In genomic region chr14:55469041-55469440, GRCm38 (mm10) we compare ENCODE assay signal across 23 mouse cellular contexts. TPM values are rescaled to one million over a fixed set of nuclear protein-coding genes. Genes with fewer than 3 reads are reported as not detected.
DNase-seq lines count a peak whose midpoint lies in the region; ATAC-seq and TF ChIP-seq lines count a peak whose summit lies in the region.
"Had no signal": no experiment of that assay in that cellular context is flagged by ENCODE, and none has a peak within 500 bp of the region (broad histone marks: within the 10 kb centered on the region; RNA-seq: fewer than 3 reads in every experiment).

No protein-coding gene starts in this region.

- DNase-seq in heart, postnatal 0 days (ENCODE audit: low spot score) = no peak
- DNase-seq in kidney, adult 11 months = peak; percentile 86
- DNase-seq in kidney, postnatal 10 days = peak; percentile 63
- peak; percentile 33 for DNase-seq in stomach, postnatal 0 days (ENCODE audit: low spot score)
- no peak for DNase-seq in hindbrain, embryonic 11.5 days (ENCODE audit: low spot score)
- DNase-seq in urinary bladder, postnatal 4 days (ENCODE audit: low spot score in 2 of 2) = no peak
- DNase-seq: adrenal gland, adult 2 months; B cell, adult 2 months; cerebellum, adult 18-20 months; right cerebral cortex, adult 18-20 months; spleen, adult 18-20 months; thymus, postnatal 25 days had no signal

- no peak overlapping the region for H3K9ac ChIP-seq in heart, postnatal 0 days (replicated peaks; ENCODE audit: low read depth, low read length)
- H3K9ac ChIP-seq in heart, embryonic 11.5 days (ENCODE audit: low read depth, low read length) = no peak overlapping the region
- H3K9ac ChIP-seq in stomach, postnatal 0 days (ENCODE audit: low read length) = no peak overlapping the region
- no peak overlapping the region for H3K9ac ChIP-seq in hindbrain, embryonic 11.5 days (ENCODE audit: low read depth, low read length)
- H3K9ac ChIP-seq: embryonic facial prominence, embryonic 15.5 days; forebrain, embryonic 12.5 days; hindbrain, embryonic 14.5 days; limb, embryonic 12.5 days had no signal

- no peak overlapping the region for H3K4me2 ChIP-seq in heart, postnatal 0 days (ENCODE audit: low read depth, low read length)
- no peak overlapping the region for H3K4me2 ChIP-seq in heart, embryonic 11.5 days
- H3K4me2 ChIP-seq in stomach, postnatal 0 days (replicated peaks; ENCODE audit: low read depth) = no peak overlapping the region
- no peak overlapping the region for H3K4me2 ChIP-seq in hindbrain, embryonic 11.5 days (replicated peaks; ENCODE audit: low read depth, low read length)
- H3K4me2 ChIP-seq: embryonic facial prominence, embryonic 15.5 days; forebrain, embryonic 12.5 days; hindbrain, embryonic 14.5 days; limb, embryonic 12.5 days had no signal

- no peaks in the 10 kb centered on the region for H3K9me3 ChIP-seq in heart, postnatal 0 days (replicated peaks; ENCODE audit: control insufficient read depth, low read length)
- H3K9me3 ChIP-seq in heart, embryonic 11.5 days (replicated peaks; ENCODE audit: control insufficient read depth, low read length) = no peaks in the 10 kb centered on the region
- no peaks in the 10 kb centered on the region for H3K9me3 ChIP-seq in stomach, postnatal 0 days (ENCODE audit: control insufficient read depth, low read length)
- H3K9me3 ChIP-seq in hindbrain, embryonic 11.5 days (ENCODE audit: control insufficient read depth, low read length) = no peaks in the 10 kb centered on the region
- H3K9me3 ChIP-seq: embryonic facial prominence, embryonic 15.5 days; forebrain, embryonic 12.5 days; limb, embryonic 12.5 days had no signal

- TF ChIP-seq CTCF in heart, postnatal 0 days (IDR thresholded peaks at IDR 0.05; ENCODE audit: low read depth) = no peak
- no peak for TF ChIP-seq CTCF in stomach, postnatal 0 days (IDR thresholded peaks at IDR 0.05; ENCODE audit: low read depth)

- H3K27me3 ChIP-seq in heart, postnatal 0 days (ENCODE audit: control insufficient read depth, insufficient read depth, low read length) = no peaks in the 10 kb centered on the region
- 0 out of 2 replicates have a peak, but pooled peaks cover 2% of the 10 kb centered on the region for H3K27me3 ChIP-seq in heart, embryonic 11.5 days (ENCODE audit: control insufficient read depth, insufficient read depth, low read length)
- H3K27me3 ChIP-seq in stomach, postnatal 0 days (ENCODE audit: control insufficient read depth, insufficient read depth, low read length) = no peaks in the 10 kb centered on the region
- no peaks in the 10 kb centered on the region for H3K27me3 ChIP-seq in hindbrain, embryonic 11.5 days (ENCODE audit: control insufficient read depth, insufficient read depth, low read length)
- H3K27me3 ChIP-seq: embryonic facial prominence, embryonic 15.5 days had no signal

- no peak for ATAC-seq in heart, postnatal 0 days (ENCODE audit: insufficient read depth, low read depth)
- no peak for ATAC-seq in heart, embryonic 11.5 days (replicated peaks; ENCODE audit: insufficient number of reproducible peaks, low FRiP score, low TSS enrichment)
- ATAC-seq in stomach, postnatal 0 days (ENCODE audit: low FRiP score, low TSS enrichment) = peak; percentile 81
- ATAC-seq in hindbrain, embryonic 11.5 days (ENCODE audit: low FRiP score) = no peak

- no peak for TF ChIP-seq EP300 in heart, postnatal 0 days (IDR thresholded peaks at IDR 0.05; ENCODE audit: low read depth)
- no peak for TF ChIP-seq EP300 in stomach, postnatal 0 days (optimal IDR thresholded peaks at IDR 0.05)

- no peak overlapping the region for H3K4me3 ChIP-seq in heart, postnatal 0 days (ENCODE audit: low read depth, low read length)
- H3K4me3 ChIP-seq in heart, embryonic 11.5 days (ENCODE audit: low read depth, low read length) = no peak overlapping the region
- no peak overlapping the region for H3K4me3 ChIP-seq in stomach, postnatal 0 days (ENCODE audit: low read depth, low read length)
- no peak overlapping the region for H3K4me3 ChIP-seq in hindbrain, embryonic 11.5 days (ENCODE audit: low read depth, low read length)
- H3K4me3 ChIP-seq: embryonic facial prominence, embryonic 15.5 days; forebrain, embryonic 12.5 days; layer of hippocampus, adult 2 months; left cerebral cortex, adult 2 months; limb, embryonic 12.5 days had no signal

- peak overlapping the region; percentile 45; the same call in 1 of the 2 replicates for H3K27ac ChIP-seq in heart, postnatal 0 days (ENCODE audit: low read depth)
- H3K27ac ChIP-seq in heart, embryonic 11.5 days (ENCODE audit: low read depth, low read length) = no peak overlapping the region
- H3K27ac ChIP-seq in stomach, postnatal 0 days (replicated peaks) = no peak overlapping the region
- no peak overlapping the region for H3K27ac ChIP-seq in hindbrain, embryonic 11.5 days (ENCODE audit: low read depth, low read length)
- H3K27ac ChIP-seq: embryonic facial prominence, embryonic 15.5 days; forebrain, embryonic 12.5 days; hindbrain, embryonic 14.5 days; layer of hippocampus, adult 2 months; left cerebral cortex, adult 2 months; limb, embryonic 12.5 days had no signal

- H3K4me1 ChIP-seq in heart, postnatal 0 days (ENCODE audit: control insufficient read depth, insufficient read depth) = peaks cover 7% of the 10 kb centered on the region; the same call in 1 of the 2 replicates
- no peaks in the 10 kb centered on the region for H3K4me1 ChIP-seq in heart, embryonic 11.5 days (ENCODE audit: control insufficient read depth, insufficient read depth, low read length)
- no peaks in the 10 kb centered on the region; the same call in 1 of the 2 replicates for H3K4me1 ChIP-seq in stomach, postnatal 0 days (replicated peaks; ENCODE audit: control insufficient read depth, insufficient read depth)
- no peaks in the 10 kb centered on the region for H3K4me1 ChIP-seq in hindbrain, embryonic 11.5 days (replicated peaks; ENCODE audit: control insufficient read depth, insufficient read depth, low read length)

- no peaks in the 10 kb centered on the region for H3K36me3 ChIP-seq in heart, postnatal 0 days (replicated peaks; ENCODE audit: control insufficient read depth, insufficient read depth, low read length)
- no peaks in the 10 kb centered on the region for H3K36me3 ChIP-seq in heart, embryonic 11.5 days (ENCODE audit: control insufficient read depth, insufficient read depth, low read length)
- no peaks in the 10 kb centered on the region for H3K36me3 ChIP-seq in stomach, postnatal 0 days (ENCODE audit: control insufficient read depth, insufficient read depth, low read length)
- no peaks in the 10 kb centered on the region for H3K36me3 ChIP-seq in hindbrain, embryonic 11.5 days (ENCODE audit: control insufficient read depth, insufficient read depth, low read length)
- H3K36me3 ChIP-seq: embryonic facial prominence, embryonic 15.5 days; forebrain, embryonic 12.5 days; limb, embryonic 12.5 days had no signal

- WGBS in heart, postnatal 0 days = 75% methylated on average over 2 of the region's 2 CpGs
- 80% methylated on average over 2 of the region's 2 CpGs for WGBS in heart, embryonic 11.5 days (ENCODE audit: insufficient replicate concordance)
- 45% methylated on average over 2 of the region's 2 CpGs for WGBS in stomach, postnatal 0 days
- WGBS in hindbrain, embryonic 11.5 days = 71% methylated on average over 2 of the region's 2 CpGs

RNA-seq across cellular contexts. Expression of gene Dhrs4, which starts 9.5 kb away (rescaled TPM):
- total RNA-seq in heart, postnatal 0 days (2014; rRNA removed; ENCODE audit: low replicate concordance) = 36.5 and 48.8 TPM in 2 replicates
- 82.5 and 83.3 TPM in 2 replicates for polyA plus RNA-seq in heart, postnatal 0 days (2015; fragmentation: Nextera tagmentation; extraction: Ambion mirVana)
- polyA plus RNA-seq in heart, embryonic 11.5 days (2014; fragmentation: Nextera tagmentation; extraction: Ambion mirVana) = 22.0 and 44.5 TPM in 2 replicates
- polyA plus RNA-seq in stomach, postnatal 0 days (2015; fragmentation: Nextera tagmentation; extraction: Ambion mirVana) = 53.7 and 54.5 TPM in 2 replicates
- polyA plus RNA-seq in hindbrain, embryonic 11.5 days (2014; fragmentation: Nextera tagmentation; extraction: Ambion mirVana) = 26.0 and 36.5 TPM in 2 replicates

RNA-seq across cellular contexts. Expression of gene Carmil3, which starts 21.4 kb away (rescaled TPM):
- total RNA-seq in heart, postnatal 0 days (2014; rRNA removed; ENCODE audit: low replicate concordance) = 3.4 and 6.1 TPM in 2 replicates
- 0.49 and 0.56 TPM in 2 replicates for polyA plus RNA-seq in heart, postnatal 0 days (2015; fragmentation: Nextera tagmentation; extraction: Ambion mirVana)
- polyA plus RNA-seq in heart, embryonic 11.5 days (2014; fragmentation: Nextera tagmentation; extraction: Ambion mirVana) = 2.2 TPM in 2 replicates
- 0.46 and 0.81 TPM in 2 replicates for polyA plus RNA-seq in stomach, postnatal 0 days (2015; fragmentation: Nextera tagmentation; extraction: Ambion mirVana)
- polyA plus RNA-seq in hindbrain, embryonic 11.5 days (2014; fragmentation: Nextera tagmentation; extraction: Ambion mirVana) = 10.1 and 14.0 TPM in 2 replicates
- total RNA-seq: monocyte, adult 5-6 weeks had no signal

RNA-seq across cellular contexts. Expression of gene Cpne6, which starts 41.2 kb away (rescaled TPM):
- 0.08 TPM in 1 of 2 replicates, not detected in the other for total RNA-seq in heart, postnatal 0 days (2014; rRNA removed; ENCODE audit: low replicate concordance)
- 0.08 and 0.26 TPM in 2 replicates for polyA plus RNA-seq in heart, postnatal 0 days (2015; fragmentation: Nextera tagmentation; extraction: Ambion mirVana)
- polyA plus RNA-seq in heart, embryonic 11.5 days (2014; fragmentation: Nextera tagmentation; extraction: Ambion mirVana) = 0.32 and 0.43 TPM in 2 replicates
- 0.08 and 0.17 TPM in 2 replicates for polyA plus RNA-seq in stomach, postnatal 0 days (2015; fragmentation: Nextera tagmentation; extraction: Ambion mirVana)
- 1.3 and 1.6 TPM in 2 replicates for polyA plus RNA-seq in hindbrain, embryonic 11.5 days (2014; fragmentation: Nextera tagmentation; extraction: Ambion mirVana)
- total RNA-seq: adrenal gland, adult 2 months; megakaryocyte-erythroid progenitor cell, adult 5-6 weeks; monocyte, adult 5-6 weeks had no signal

RNA-seq across cellular contexts. Expression of gene Nrl, which starts 55.7 kb away (rescaled TPM):
- not detected in 2 replicates for total RNA-seq in heart, postnatal 0 days (2014; rRNA removed; ENCODE audit: low replicate concordance)
- not detected in 2 replicates for polyA plus RNA-seq in heart, postnatal 0 days (2015; fragmentation: Nextera tagmentation; extraction: Ambion mirVana)
- polyA plus RNA-seq in heart, embryonic 11.5 days (2014; fragmentation: Nextera tagmentation; extraction: Ambion mirVana) = not detected in 2 replicates
- polyA plus RNA-seq in stomach, postnatal 0 days (2015; fragmentation: Nextera tagmentation; extraction: Ambion mirVana) = 0.11 TPM in 1 of 2 replicates, not detected in the other
- polyA plus RNA-seq in hindbrain, embryonic 11.5 days (2014; fragmentation: Nextera tagmentation; extraction: Ambion mirVana) = 0.15 and 0.20 TPM in 2 replicates
- total RNA-seq: adrenal gland, adult 2 months; megakaryocyte-erythroid progenitor cell, adult 5-6 weeks; monocyte, adult 5-6 weeks had no signal
- polyA plus RNA-seq: adrenal gland, adult 2 months; embryonic facial prominence, embryonic 15.5 days; forebrain, embryonic 12.5 days; gonadal fat pad, adult 2 months; limb, embryonic 12.5 days; lung, embryonic 16.5 days had no signal

Comparison
In these comparisons a context has a peak if more than half of its experiments do, and no peak if none do; other contexts are left out.
1. DNase-seq: peak in kidney, adult 11 months (single experiment), kidney, postnatal 10 days (single experiment) and stomach, postnatal 0 days (single experiment); none in heart, postnatal 0 days (single experiment), hindbrain, embryonic 11.5 days (single experiment) and urinary bladder, postnatal 4 days (0 of 2).